8 mouse cellular contexts compared by ENCODE assay signal in the genomic region with DNA sequence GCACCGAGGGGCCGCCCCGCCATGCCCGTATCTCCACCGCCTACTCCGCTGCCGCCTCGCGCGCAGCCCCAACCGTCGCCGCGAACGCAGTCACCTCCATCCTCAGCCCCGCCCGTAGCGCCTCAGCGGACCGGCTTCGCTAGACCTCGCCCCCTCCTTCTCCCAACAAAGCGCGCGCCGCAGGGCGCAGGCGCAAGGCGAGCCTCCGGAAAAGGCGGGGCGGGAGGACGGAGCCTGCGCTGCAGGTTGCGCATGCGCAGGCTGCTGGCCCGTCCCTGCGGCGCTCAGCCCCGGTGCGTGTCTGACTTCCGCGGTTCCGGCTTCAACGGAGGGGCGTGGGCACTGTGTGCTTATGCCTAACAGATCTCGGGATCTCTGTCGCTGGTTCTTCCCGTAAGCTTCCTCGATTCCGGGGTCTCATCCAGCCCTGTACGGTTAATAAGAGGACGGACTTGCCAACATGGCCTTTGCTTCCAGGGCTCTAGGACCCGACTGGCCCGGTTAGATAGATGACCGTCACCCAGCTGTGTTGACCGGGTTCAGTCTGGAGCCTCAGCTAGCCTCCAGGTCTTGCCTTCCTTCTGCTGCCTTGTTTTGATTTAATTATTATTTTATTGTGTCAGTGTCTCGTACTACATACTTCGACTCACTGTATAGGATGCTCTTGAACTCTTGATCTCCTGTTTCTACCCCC. TPM values are rescaled to one million over a fixed set of nuclear protein-coding genes. Genes with fewer than 3 reads are reported as not detected.
DNase-seq lines count a peak whose midpoint lies in the region; ATAC-seq and TF ChIP-seq lines count a peak whose summit lies in the region.

A gene (minus strand): TSS at position 201 of the 694 bp plus-strand sequence.

- H3K4me2 ChIP-seq in hindbrain, postnatal 0 days (ENCODE audit: low read depth, low read length) = peak within 1 kb of the TSS; percentile 83

- peak; percentile 99 for DNase-seq in ZHBTc4 (ENCODE audit: low read depth, low spot score)
- DNase-seq in gastrocnemius, adult 2 months = peak; percentile 97
- peak; percentile 99 for DNase-seq in hindbrain, postnatal 0 days (ENCODE audit: low spot score)
- DNase-seq in left cerebral cortex, adult 2 months (ENCODE audit: extremely low spot score in 1 of 2, low spot score in 2 of 2) = peak; percentile 93 to 95
- peak; percentile 88 to 90 for DNase-seq in right cerebral cortex, adult 2 months (ENCODE audit: low spot score in 2 of 2)
- DNase-seq in urinary bladder, postnatal 14 days (ENCODE audit: low spot score) = peak; percentile 95

- no peaks in the 10 kb centered on the region for H3K36me3 ChIP-seq in hindbrain, postnatal 0 days (ENCODE audit: insufficient read depth, low read length)

- TF ChIP-seq CTCF in gastrocnemius, adult 2 months (IDR thresholded peaks at IDR 0.05) = no peak
- no peak for TF ChIP-seq CTCF in hindbrain, postnatal 0 days (IDR thresholded peaks at IDR 0.05; ENCODE audit: low read depth)
- TF ChIP-seq CTCF in left cerebral cortex, adult 2 months (IDR thresholded peaks at IDR 0.05) = no peak

- intact Hi-C loops in gastrocnemius, adult 2 months (cut with DNase I) = loop anchor here (2.0 kb wide), 1 partner anchor 49 kb away; a partner anchor contains a TSS
- intact Hi-C loops in left cerebral cortex, adult 2 months (cut with DNase I) = no loop called here

- peaks cover 14% of the 10 kb centered on the region for H3K4me1 ChIP-seq in hindbrain, postnatal 0 days (ENCODE audit: insufficient read depth, low read length)

- no peaks in the 10 kb centered on the region for H3K9me3 ChIP-seq in hindbrain, postnatal 0 days (ENCODE audit: low read length)

- peak; percentile 89 for ATAC-seq in common myeloid progenitor, adult 5-6 weeks (replicated peaks; ENCODE audit: low read depth, poor library complexity, severe bottlenecking)
- peak; percentile 96 for ATAC-seq in hindbrain, postnatal 0 days
- peak; percentile 93 for ATAC-seq in megakaryocyte, adult 5-6 weeks (ENCODE audit: poor library complexity, severe bottlenecking)

- H3K27ac ChIP-seq in gastrocnemius, adult 2 months = peak within 1 kb of the TSS; percentile 90
- H3K27ac ChIP-seq in hindbrain, postnatal 0 days = peak within 1 kb of the TSS; percentile 94
- H3K27ac ChIP-seq in left cerebral cortex, adult 2 months = peak within 1 kb of the TSS; percentile 94

- WGBS in hindbrain, postnatal 0 days = under 1% methylated on average over 59 of the region's 59 CpGs

- peak within 1 kb of the TSS; percentile 89 for H3K9ac ChIP-seq in hindbrain, postnatal 0 days (replicated peaks; ENCODE audit: low read length)

- no peaks in the 10 kb centered on the region for H3K27me3 ChIP-seq in hindbrain, postnatal 0 days (ENCODE audit: insufficient read depth, low read length)

- H3K4me3 ChIP-seq in gastrocnemius, adult 2 months = peak within 1 kb of the TSS; percentile 80
- peak within 1 kb of the TSS; percentile 97 for H3K4me3 ChIP-seq in hindbrain, postnatal 0 days (ENCODE audit: low read length)
- H3K4me3 ChIP-seq in left cerebral cortex, adult 2 months = peak within 1 kb of the TSS; percentile 95

RNA-seq across cellular contexts. Expression of the gene that starts here (rescaled TPM):
- total RNA-seq in common myeloid progenitor, adult 5-6 weeks (2017) = 23.1 and 33.3 TPM in 2 replicates
- 1 to 10 TPM; 2.6 to 3.2 TPM for total RNA-seq in gastrocnemius, adult 2 months (2021)
- total RNA-seq in hindbrain, postnatal 0 days (2014; rRNA removed) = 15.9 and 23.5 TPM in 2 replicates
- 25.8 and 26.9 TPM in 2 replicates for polyA plus RNA-seq in hindbrain, postnatal 0 days (2015; fragmentation: Nextera tagmentation; extraction: Ambion mirVana)
- 10 to 100 TPM; 34.4 to 36.2 TPM for total RNA-seq in left cerebral cortex, adult 2 months (2021)
- 26.7 and 26.8 TPM in 2 replicates for total RNA-seq in megakaryocyte, adult 5-6 weeks (2015)
- 16.9 and 23.4 TPM in 2 replicates for total RNA-seq in megakaryocyte, adult 5-6 weeks (2017)

Comparison
In these comparisons a context has a peak if more than half of its experiments do, and no peak if none do; other contexts are left out.
1. Peak in every context shown above with its lines: DNase-seq, ATAC-seq, H3K4me3 ChIP-seq and H3K27ac ChIP-seq.